Mouse (Mus musculus) kidney, postnatal 14 days (tissue): ENCODE measurements around the gene Gm5105.

Experiments
- DNase-seq: peaks from one replicate; pipeline ENCODE4 v3.0.0; 2022; ENCODE audit warnings: mixed read lengths

Gene Gm5105

GRCm38 (mm10) chr3:138066348-138066856, 786 bp downstream of the Gm5105 start:
- DNase-seq, result peak; percentile 25

DNA sequence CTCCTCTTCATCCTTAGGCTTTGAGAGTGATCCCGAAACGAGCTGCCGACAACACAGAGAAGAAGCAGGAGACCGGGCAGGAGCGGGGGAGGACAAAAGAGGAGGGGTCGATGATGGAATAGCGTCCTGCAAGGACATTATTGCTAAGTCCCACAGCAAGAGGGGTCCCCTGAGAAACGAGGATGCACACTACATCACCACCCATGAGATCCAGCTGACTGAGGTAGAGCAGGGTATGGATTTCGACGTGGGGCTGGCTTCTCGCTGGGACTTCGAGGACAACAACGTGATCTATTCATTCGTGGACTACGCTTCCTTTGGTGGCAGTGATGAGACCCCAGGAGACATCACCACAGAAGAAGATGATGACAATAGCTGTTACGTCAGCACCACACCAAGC, 1.3 kb downstream of the Gm5105 start:
- no peak for DNase-seq

DNA sequence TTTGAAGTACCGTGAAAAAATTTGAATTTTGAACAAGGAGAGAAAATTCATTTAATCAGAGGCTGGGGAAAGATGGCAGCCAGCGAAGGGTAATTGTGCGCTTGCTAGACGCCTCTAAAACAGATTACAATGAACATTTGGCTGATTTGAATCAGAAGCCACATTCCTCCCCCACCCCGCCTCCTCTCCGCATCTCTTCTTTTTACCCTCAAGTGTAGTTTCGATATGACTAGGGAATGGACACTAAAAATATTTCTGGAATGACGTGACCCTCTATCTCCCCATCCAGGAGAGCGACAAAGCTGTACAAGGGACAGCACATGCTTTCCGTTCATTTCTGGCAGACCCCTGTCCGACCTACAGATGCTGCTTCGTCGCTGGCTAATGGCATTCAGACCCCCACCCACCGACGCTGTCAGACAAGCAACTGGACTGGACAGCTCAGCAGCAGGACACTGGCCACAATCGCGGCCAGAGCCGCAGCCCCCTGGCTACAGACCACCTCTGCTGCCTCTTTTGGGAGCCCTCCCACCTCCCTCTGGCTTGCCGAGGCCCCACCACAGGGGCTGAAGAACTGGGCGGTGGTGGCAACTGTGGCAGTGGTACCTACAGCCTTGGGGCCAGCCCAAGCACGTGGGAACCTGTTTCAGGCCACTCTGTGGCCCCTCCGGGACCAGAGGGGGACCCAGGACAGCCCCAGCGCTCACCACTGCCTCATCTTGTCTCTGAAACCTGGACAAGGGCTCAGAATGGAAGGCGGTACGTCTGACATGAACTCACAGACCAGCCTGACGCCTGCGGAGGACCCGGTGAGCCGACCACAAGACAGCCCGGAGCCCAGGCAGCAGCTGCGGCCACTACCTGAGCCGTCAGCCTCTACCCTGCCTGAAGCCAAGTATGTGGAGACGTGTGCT, 2.2 kb downstream of the Gm5105 start, which contains the start of gene 1110002E22Rik:
TSS of gene 1110002E22Rik (plus strand) at position 321 of the 914 bp plus-strand sequence.
- DNase-seq, result no peak

DNA sequence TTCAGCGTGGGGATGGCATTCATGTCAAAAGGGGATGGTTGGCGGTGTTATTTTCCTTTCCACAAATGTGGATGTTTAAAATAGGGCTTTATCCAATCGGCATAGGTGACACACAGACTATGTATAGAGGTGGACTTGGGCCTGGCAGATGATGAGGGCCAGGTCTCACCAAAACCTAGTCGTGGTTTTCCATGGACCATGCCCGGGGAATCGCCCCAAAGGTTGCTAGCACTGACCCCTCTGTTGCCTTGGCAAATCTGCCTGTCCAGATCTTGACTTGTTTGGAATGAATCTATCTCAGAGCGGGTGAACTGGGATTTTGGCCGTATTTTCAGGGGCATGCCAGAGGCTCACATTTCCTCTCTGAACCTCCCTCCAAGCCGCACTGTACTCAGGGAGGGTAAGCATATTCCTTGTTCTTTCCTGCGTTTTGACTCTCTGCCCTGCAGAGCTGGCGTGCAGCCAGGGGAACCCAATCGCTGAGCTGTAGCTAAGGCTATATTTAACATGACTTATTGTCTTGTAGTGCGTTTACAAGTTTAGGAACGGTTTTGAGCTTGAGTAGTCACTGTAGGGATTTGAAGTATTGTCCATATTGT, 3.4 kb downstream of the Gm5105 start:
- peak; percentile 58 for DNase-seq

GRCm38 (mm10) chr3:138062673-138063072, 4.5 kb downstream of the Gm5105 start:
- no peak for DNase-seq

- DNase-seq, result no peak
Observed at GRCm38 (mm10) chr3:138061205-138061911, 5.8 kb downstream of the Gm5105 start.

GRCm38 (mm10) chr3:138060429-138060828, 6.8 kb downstream of the Gm5105 start:
- DNase-seq, result no peak

DNA sequence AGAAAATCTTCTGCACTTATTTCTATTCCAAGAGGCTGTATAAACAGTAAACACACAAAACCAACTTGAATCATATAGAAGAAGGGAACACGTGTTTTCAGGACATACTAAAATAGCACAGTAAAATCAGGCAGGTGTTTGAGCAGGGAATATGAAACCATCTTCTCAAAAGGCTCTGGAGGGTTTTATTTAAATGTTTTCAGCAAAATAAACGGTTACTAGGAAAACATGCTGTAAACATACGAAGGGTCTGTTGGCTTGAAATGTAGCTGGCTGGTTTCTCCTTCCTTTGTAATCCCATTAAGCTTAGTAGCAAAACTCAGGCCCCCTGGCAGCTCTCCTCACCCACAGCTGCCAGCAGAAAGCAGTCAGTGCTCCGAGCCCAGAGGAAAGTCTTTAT, 9.0 kb downstream of the Gm5105 start:
- DNase-seq, result no peak

DNA sequence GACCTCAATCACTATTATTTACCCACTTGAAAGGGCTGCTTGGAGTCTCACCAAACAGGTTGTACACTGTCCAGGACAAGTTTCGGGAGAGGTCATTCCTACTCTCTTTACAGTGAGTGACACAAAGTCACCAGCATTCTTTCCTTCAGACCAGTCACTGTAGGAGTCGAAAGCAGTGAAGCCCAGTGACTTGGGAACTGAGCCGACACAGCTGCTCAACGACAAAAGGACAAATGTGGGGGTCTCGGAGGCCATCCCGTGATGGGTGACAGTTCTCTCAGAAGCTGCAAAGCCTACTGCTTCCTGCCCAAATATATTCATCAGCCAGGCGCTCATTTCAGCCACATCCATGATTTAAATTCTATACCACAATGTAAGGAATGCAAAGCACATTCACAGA, 10.2 kb downstream of the Gm5105 start:
- no peak for DNase-seq

GRCm38 (mm10) chr3:138053969-138054368, 13.2 kb downstream of the Gm5105 start:
- no peak for DNase-seq

DNA sequence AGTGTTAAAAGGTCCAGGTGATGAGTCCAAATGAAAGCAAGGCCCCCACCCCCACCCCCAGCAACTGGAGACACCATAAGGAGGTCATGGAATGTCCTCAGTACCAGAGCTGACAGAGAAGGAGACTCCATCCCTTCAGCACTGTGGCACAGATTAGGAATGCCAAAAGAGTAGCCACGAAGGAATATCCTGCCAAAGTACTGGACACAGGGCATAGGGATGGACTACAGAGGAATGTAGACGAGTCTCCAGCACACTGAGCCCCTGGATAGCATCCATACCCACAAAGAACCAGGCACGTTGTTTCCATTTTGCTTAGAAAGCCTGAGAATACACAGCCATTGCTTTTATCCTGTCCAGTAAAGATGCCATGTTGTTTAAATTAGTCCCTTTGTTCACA, 15.8 kb downstream of the Gm5105 start:
- DNase-seq, result no peak

GRCm38 (mm10) chr3:138050772-138051171, 16.4 kb downstream of the Gm5105 start:
- DNase-seq, result no peak

GRCm38 (mm10) chr3:138049555-138049954, 17.6 kb downstream of the Gm5105 start:
- DNase-seq, result no peak

DNA sequence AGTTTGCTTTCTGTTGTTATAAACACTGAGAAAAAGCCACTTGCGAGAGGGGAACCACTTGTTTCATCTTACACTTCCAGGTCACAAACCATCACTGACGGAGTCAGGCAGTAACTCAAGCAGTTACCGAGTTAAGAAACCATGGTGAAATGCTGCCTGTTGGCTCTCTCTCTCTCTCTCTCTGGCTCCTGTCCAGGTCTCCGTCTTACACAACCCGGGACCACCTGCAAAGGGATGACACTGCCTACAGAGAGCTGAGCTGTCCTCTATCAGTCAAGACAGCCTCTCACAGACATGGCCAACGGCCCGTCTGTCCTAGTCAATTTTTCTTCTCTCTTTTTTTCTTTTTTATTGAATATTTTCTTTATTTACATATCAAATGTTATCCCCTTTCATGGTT, 23.9 kb downstream of the Gm5105 start:
- no peak for DNase-seq

DNA sequence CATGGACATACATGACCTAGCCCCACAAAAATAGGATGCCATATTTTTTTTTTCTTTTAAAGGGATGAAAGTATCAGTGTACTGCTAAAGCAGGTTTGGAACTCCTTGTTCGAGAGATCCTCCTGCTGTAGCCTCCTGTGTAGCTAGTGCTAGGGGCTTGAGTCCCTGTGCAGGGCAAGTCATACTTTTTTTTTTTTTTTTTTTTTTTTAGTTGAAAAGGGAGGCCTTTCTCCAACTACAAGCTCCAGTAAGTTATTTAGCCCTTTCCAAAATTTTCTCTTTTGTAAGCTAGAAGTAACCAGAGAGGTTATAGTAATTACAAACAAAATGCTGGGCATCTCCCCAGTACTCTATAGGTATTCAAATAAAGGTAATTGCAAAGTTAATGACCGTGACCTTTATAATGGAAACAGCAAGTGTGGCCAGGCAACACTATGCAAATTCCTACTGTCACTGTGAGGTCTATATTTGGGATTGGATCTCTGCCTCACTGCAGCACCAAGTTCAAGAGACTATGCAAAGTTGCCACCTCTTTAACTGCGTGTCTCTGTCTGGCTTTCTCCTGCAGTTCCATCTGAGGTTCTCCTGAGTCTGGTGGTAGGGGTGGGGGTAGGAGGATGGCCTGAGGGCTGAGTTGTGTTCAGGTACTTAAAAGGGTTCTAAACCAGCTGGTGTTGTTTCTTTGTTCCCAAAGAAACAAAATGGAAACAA, 25.4 kb downstream of the Gm5105 start:
- no peak for DNase-seq

DNA sequence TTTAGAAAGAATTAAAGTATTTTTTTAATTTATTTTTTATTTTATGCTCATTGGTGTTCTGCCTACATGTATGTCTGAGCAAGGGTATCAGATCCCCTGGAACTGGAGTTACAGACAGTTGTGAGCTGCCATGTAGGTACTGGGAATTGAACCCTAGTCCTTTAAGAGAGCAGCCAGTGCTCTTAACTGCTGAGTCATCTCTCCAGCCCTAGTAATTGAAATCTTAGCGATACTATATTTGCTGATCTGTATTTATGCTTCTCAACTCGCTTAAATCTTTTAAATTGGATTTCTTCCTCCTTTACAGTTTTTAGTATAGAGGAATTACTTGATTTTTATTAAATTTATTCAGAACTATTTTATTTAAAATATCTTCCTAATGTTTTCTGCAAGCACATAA, 26.2 kb downstream of the Gm5105 start:
- no peak for DNase-seq

GRCm38 (mm10) chr3:138033986-138034385, 33.2 kb downstream of the Gm5105 start:
- DNase-seq, result no peak

GRCm38 (mm10) chr3:138030563-138030962, 36.6 kb downstream of the Gm5105 start:
- DNase-seq, result no peak

- DNase-seq, result no peak
Observed at GRCm38 (mm10) chr3:138029351-138029750, 37.8 kb downstream of the Gm5105 start.

- DNase-seq, result no peak
Observed at GRCm38 (mm10) chr3:138027575-138028362, 39.4 kb downstream of the Gm5105 start.

GRCm38 (mm10) chr3:138026286-138026685, 40.9 kb downstream of the Gm5105 start:
- peak; percentile 7 for DNase-seq

- DNase-seq, result no peak
Observed at GRCm38 (mm10) chr3:138022651-138023050, 44.5 kb downstream of the Gm5105 start.
